Mouse (Mus musculus): ENCODE results near the gene Gm960. TPM values are rescaled to one million over a fixed set of nuclear protein-coding genes. Genes with fewer than 3 reads are reported as not detected.
A peak's percentile ranks its signal among the peaks of the same experiment; 100 is the strongest.
"Not testable (repeated sequence)": the region's sequence is repeated elsewhere in the genome, so short reads cannot be mapped to it uniquely, and the experiment has no call there.

Gm960 gene
- polyA plus RNA-seq, 1 experiment from 2014 or later: 4.7 TPM

DNA sequence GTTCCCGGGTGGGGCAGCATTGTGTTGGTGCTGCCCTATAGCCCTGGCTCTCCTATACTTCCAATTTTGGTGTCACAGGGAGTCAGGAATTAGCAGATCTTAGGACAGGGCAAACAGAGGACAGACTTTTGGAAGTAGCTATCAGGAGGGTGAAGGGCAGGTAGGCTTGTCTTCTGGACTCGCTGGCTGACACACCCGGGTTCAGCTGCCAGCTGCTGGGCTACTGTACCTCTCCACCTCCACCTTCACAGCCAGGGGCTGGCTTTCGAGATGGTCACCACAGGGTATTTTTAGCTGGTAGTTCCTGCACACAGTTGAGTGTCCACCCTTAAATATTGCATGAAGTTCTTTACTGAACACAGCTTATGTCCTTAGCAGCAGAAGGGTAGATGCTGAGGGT lies 90.0 kb downstream of the Gm960 start:
- Histone ChIP-seq H3K27me3 (no peaks in the 10 kb centered on the region), H3K4me2 (replicated peaks) (no peak overlapping the region), H3K4me1 (peaks cover 8% of the 10 kb centered on the region), H3K36me3 (peaks cover 28% of the 10 kb centered on the region), H3K27ac (no peak overlapping the region), H3K9me3 (no peaks in the 10 kb centered on the region), H3K4me3 (no peak overlapping the region), H3K9ac (no peak overlapping the region)
- ATAC-seq (ENCODE audit: insufficient number of reproducible peaks, insufficient read depth, low FRiP score, low TSS enrichment): no peak
- 85% methylated on average over 4 of the region's 4 CpGs for WGBS

- no peaks in the 10 kb centered on the region for H3K4me1 ChIP-seq
- H3K4me2 ChIP-seq (replicated peaks): no peak overlapping the region
- H3K9me3 ChIP-seq: no peaks in the 10 kb centered on the region
- ATAC-seq (ENCODE audit: insufficient number of reproducible peaks, insufficient read depth, low FRiP score, low TSS enrichment): no peak
- WGBS: 95% methylated on average over 12 of the region's 12 CpGs
- H3K27ac ChIP-seq: no peak overlapping the region
- H3K36me3 ChIP-seq: peaks cover 17% of the 10 kb centered on the region
- no peaks in the 10 kb centered on the region for H3K27me3 ChIP-seq
- no peak overlapping the region for H3K9ac ChIP-seq
- H3K4me3 ChIP-seq: no peak overlapping the region
Measured at GRCm38 (mm10) chr19:4607406-4607805, 91.1 kb downstream of the Gm960 start.

- 87% methylated on average over 4 of the region's 4 CpGs for WGBS
- Histone ChIP-seq H3K9me3 (no peaks in the 10 kb centered on the region), H3K36me3 (no peaks in the 10 kb centered on the region), H3K4me2 (replicated peaks) (no peak overlapping the region), H3K27ac (no peak overlapping the region), H3K27me3 (no peaks in the 10 kb centered on the region), H3K9ac (no peak overlapping the region), H3K4me3 (no peak overlapping the region), H3K4me1 (no peaks in the 10 kb centered on the region)
- ATAC-seq (ENCODE audit: insufficient number of reproducible peaks, insufficient read depth, low FRiP score, low TSS enrichment): no peak
Measured at GRCm38 (mm10) chr19:4605654-4606053, 92.8 kb downstream of the Gm960 start.

GRCm38 (mm10) chr19:4603801-4604723 lies 94.4 kb downstream of the Gm960 start:
- 40% methylated on average over 24 of the region's 24 CpGs for WGBS
- no peaks in the 10 kb centered on the region for H3K9me3 ChIP-seq
- ATAC-seq (ENCODE audit: insufficient number of reproducible peaks, insufficient read depth, low FRiP score, low TSS enrichment): 0 out of 2 replicates have a peak, but pooled peaks have one; percentile 32
- no peak overlapping the region for H3K9ac ChIP-seq
- H3K4me2 ChIP-seq (replicated peaks): no peak overlapping the region
- H3K36me3 ChIP-seq: no peaks in the 10 kb centered on the region
- H3K4me1 ChIP-seq: no peaks in the 10 kb centered on the region
- H3K27ac ChIP-seq: no peak overlapping the region
- H3K27me3 ChIP-seq: no peaks in the 10 kb centered on the region
- H3K4me3 ChIP-seq: no peak overlapping the region

- no peak overlapping the region for H3K9ac ChIP-seq
- WGBS: 90% methylated on average over 20 of the region's 20 CpGs
- H3K4me1 ChIP-seq: no peaks in the 10 kb centered on the region
- no peak overlapping the region for H3K27ac ChIP-seq
- no peak overlapping the region for H3K4me2 ChIP-seq (replicated peaks)
- no peaks in the 10 kb centered on the region for H3K36me3 ChIP-seq
- ATAC-seq (ENCODE audit: insufficient number of reproducible peaks, insufficient read depth, low FRiP score, low TSS enrichment): no peak
- no peaks in the 10 kb centered on the region for H3K27me3 ChIP-seq
- no peak overlapping the region for H3K4me3 ChIP-seq
- H3K9me3 ChIP-seq: no peaks in the 10 kb centered on the region
Measured at GRCm38 (mm10) chr19:4602459-4602858, 96.0 kb downstream of the Gm960 start.

DNA sequence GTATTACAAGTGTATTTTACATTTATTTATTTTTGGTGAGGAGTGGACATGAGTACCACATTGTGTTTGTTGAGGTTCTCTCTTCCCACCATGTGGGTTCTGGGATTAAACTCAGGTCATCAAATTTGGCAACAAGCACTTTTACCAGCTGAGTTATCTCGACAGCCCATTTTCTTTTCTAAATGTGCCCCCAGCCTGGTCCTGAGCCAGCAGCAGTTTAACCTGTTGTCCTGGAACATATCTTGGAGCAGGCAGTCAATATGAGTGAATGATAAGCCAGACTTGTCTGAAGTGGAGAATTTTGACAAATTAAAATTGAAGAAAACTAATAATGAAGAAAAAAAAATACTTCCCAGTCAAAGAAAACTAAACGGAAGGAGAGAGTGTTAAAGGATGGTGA lies 102.4 kb downstream of the Gm960 start:
- H3K4me1 ChIP-seq: no peaks in the 10 kb centered on the region
- ATAC-seq (ENCODE audit: insufficient number of reproducible peaks, insufficient read depth, low FRiP score, low TSS enrichment): no peak
- no peaks in the 10 kb centered on the region for H3K36me3 ChIP-seq
- H3K4me3 ChIP-seq: no peak overlapping the region
- 80% methylated on average over 2 of the region's 2 CpGs for WGBS
- no peaks in the 10 kb centered on the region for H3K9me3 ChIP-seq
- no peak overlapping the region for H3K9ac ChIP-seq
- no peak overlapping the region for H3K27ac ChIP-seq
- H3K4me2 ChIP-seq (replicated peaks): no peak overlapping the region
- H3K27me3 ChIP-seq: no peaks in the 10 kb centered on the region

- Histone ChIP-seq H3K36me3 (no peaks in the 10 kb centered on the region), H3K27ac (no peak overlapping the region), H3K9ac (no peak overlapping the region), H3K27me3 (no peaks in the 10 kb centered on the region), H3K4me1 (no peaks in the 10 kb centered on the region), H3K4me2 (replicated peaks) (no peak overlapping the region), H3K9me3 (no peaks in the 10 kb centered on the region), H3K4me3 (no peak overlapping the region)
- 62% methylated on average over 7 of the region's 7 CpGs for WGBS
- no peak for ATAC-seq (ENCODE audit: insufficient number of reproducible peaks, insufficient read depth, low FRiP score, low TSS enrichment)
Measured at GRCm38 (mm10) chr19:4593792-4594522, 104.5 kb downstream of the Gm960 start.

- H3K9me3 ChIP-seq: no peaks in the 10 kb centered on the region
- no peak overlapping the region for H3K9ac ChIP-seq
- H3K27me3 ChIP-seq: no peaks in the 10 kb centered on the region
- no peak overlapping the region for H3K4me2 ChIP-seq (replicated peaks)
- no peak for ATAC-seq (ENCODE audit: insufficient number of reproducible peaks, insufficient read depth, low FRiP score, low TSS enrichment)
- H3K4me1 ChIP-seq: no peaks in the 10 kb centered on the region
- WGBS: 94% methylated on average over 3 of the region's 3 CpGs
- no peaks in the 10 kb centered on the region for H3K36me3 ChIP-seq
- H3K4me3 ChIP-seq: no peak overlapping the region
- H3K27ac ChIP-seq: no peak overlapping the region
Measured at GRCm38 (mm10) chr19:4590025-4590424, 108.4 kb downstream of the Gm960 start.

GRCm38 (mm10) chr19:4589081-4589480 lies 109.4 kb downstream of the Gm960 start:
- no peak overlapping the region for H3K4me2 ChIP-seq (replicated peaks)
- WGBS: 71% methylated on average over 1 of the region's 1 CpGs

GRCm38 (mm10) chr19:4588430-4588829 lies 110.0 kb downstream of the Gm960 start:
- no peak for ATAC-seq (ENCODE audit: insufficient number of reproducible peaks, insufficient read depth, low FRiP score, low TSS enrichment)

More at GRCm38 (mm10) chr19:4589081-4589480, 109.4 kb downstream of the Gm960 start:
- Histone ChIP-seq H3K36me3 (no peaks in the 10 kb centered on the region), H3K27me3 (no peaks in the 10 kb centered on the region), H3K4me3 (no peak overlapping the region), H3K27ac (no peak overlapping the region), H3K9me3 (no peaks in the 10 kb centered on the region), H3K9ac (no peak overlapping the region), H3K4me1 (no peaks in the 10 kb centered on the region)
- ATAC-seq (ENCODE audit: insufficient number of reproducible peaks, insufficient read depth, low FRiP score, low TSS enrichment): no peak

GRCm38 (mm10) chr19:4587426-4587825 lies 111.0 kb downstream of the Gm960 start:
- Histone ChIP-seq H3K4me3 (no peak overlapping the region), H3K4me1 (no peaks in the 10 kb centered on the region), H3K36me3 (no peaks in the 10 kb centered on the region), H3K9ac (no peak overlapping the region), H3K4me2 (replicated peaks) (no peak overlapping the region), H3K27me3 (no peaks in the 10 kb centered on the region), H3K27ac (no peak overlapping the region), H3K9me3 (no peaks in the 10 kb centered on the region)
- no peak for ATAC-seq (ENCODE audit: insufficient number of reproducible peaks, insufficient read depth, low FRiP score, low TSS enrichment)
- 59% methylated on average over 2 of the region's 2 CpGs for WGBS

More at GRCm38 (mm10) chr19:4588430-4588829, 110.0 kb downstream of the Gm960 start:
- 70% methylated on average over 3 of the region's 3 CpGs for WGBS
- H3K9me3 ChIP-seq: no peaks in the 10 kb centered on the region
- H3K27ac ChIP-seq: no peak overlapping the region
- H3K36me3 ChIP-seq: no peaks in the 10 kb centered on the region
- no peaks in the 10 kb centered on the region for H3K27me3 ChIP-seq
- no peak overlapping the region for H3K9ac ChIP-seq
- no peaks in the 10 kb centered on the region for H3K4me1 ChIP-seq
- no peak overlapping the region for H3K4me2 ChIP-seq (replicated peaks)
- no peak overlapping the region for H3K4me3 ChIP-seq

DNA sequence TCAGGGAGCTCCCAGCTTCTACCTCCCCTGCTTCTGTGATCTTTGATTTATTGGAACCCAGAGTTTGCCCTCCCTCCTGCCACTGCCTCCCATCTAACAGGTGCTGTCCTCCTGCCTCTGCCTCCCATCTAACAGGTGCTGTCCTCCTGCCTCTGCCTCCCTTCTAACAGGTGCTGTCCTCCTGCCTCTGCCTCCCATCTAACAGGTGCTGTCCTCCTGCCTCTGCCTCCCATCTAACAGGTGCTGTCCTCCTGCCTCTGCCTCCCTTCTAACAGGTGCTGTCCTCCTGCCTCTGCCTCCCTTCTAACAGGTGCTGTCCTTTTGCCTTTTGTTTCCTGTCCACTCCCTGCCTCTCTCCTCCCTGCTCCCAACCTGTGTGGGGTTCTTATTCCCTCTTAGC lies 111.7 kb downstream of the Gm960 start:
- not testable (repeated sequence) for ATAC-seq (ENCODE audit: insufficient number of reproducible peaks, insufficient read depth, low FRiP score, low TSS enrichment); H3K4me2 ChIP-seq (replicated peaks); H3K9me3 ChIP-seq; H3K9ac ChIP-seq; H3K4me3 ChIP-seq; H3K27ac ChIP-seq; H3K4me1 ChIP-seq; H3K36me3 ChIP-seq; H3K27me3 ChIP-seq
